Mouse (Mus musculus) testis, adult 2 months (tissue): ENCODE data around the gene Utp18.

ENCODE experiments used
- CTCF ChIP-seq: fragments of 200-500 bp; IDR thresholded peaks from 2 replicates; pipeline ENCODE4 v1.5.1; 2012; ENCODE audit warnings: low read depth, mild to moderate bottlenecking, inconsistent platforms, low read length, moderate library complexity; ENCODE audit not compliant: control insufficient read depth, insufficient read depth, insufficient replicate concordance
- POLR2A ChIP-seq: fragments of 200-500 bp; IDR thresholded peaks from 2 replicates; pipeline ENCODE4 v1.6.1; 2012; ENCODE audit warnings: low read depth, mild to moderate bottlenecking, inconsistent platforms, low read length, moderate library complexity; ENCODE audit not compliant: control insufficient read depth

- TF ChIP-seq CTCF, result peak; percentile 35; the same call in 1 of the 2 replicates
- TF ChIP-seq POLR2A, result no peak
Measured at GRCm38 (mm10) chr11:93812125-93812868, 73.3 kb downstream of the Utp18 start.
